Mouse (Mus musculus) ovary, adult 18-20 months (tissue): ENCODE measurements at regions not wholly inside any gene's neighbourhood (a gene's known extent, or its start where the extent isn't known, plus 50 kb on each side); places are given as distances from the start of the nearest gene placed in this dataset.

Experiments used
- DNase-seq: peaks from one replicate; pipeline ENCODE4 v3.0.0; 2022; ENCODE audit warnings: low spot score, mixed read lengths

DNA sequence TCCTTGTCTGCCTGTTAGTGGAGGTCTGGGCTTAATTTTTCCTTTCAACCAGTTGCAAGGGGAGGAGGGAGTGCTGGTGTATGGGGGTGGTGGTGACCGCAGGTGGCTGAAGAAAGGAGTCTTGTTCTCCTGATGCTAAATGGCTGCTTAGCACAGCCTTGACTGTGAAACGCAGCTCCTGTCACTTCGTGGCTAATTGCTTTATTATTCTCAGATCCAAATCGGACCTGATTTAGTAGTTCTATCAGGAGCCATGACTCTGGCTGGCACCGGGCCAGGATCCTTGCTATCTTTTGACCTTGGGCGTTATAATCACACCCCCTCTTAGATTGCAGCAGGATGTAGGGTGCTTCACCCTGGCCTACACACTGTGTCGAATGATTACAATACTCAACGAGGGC, 726.8 kb downstream of the Bcl11a start:
- DNase-seq, result no peak

DNA sequence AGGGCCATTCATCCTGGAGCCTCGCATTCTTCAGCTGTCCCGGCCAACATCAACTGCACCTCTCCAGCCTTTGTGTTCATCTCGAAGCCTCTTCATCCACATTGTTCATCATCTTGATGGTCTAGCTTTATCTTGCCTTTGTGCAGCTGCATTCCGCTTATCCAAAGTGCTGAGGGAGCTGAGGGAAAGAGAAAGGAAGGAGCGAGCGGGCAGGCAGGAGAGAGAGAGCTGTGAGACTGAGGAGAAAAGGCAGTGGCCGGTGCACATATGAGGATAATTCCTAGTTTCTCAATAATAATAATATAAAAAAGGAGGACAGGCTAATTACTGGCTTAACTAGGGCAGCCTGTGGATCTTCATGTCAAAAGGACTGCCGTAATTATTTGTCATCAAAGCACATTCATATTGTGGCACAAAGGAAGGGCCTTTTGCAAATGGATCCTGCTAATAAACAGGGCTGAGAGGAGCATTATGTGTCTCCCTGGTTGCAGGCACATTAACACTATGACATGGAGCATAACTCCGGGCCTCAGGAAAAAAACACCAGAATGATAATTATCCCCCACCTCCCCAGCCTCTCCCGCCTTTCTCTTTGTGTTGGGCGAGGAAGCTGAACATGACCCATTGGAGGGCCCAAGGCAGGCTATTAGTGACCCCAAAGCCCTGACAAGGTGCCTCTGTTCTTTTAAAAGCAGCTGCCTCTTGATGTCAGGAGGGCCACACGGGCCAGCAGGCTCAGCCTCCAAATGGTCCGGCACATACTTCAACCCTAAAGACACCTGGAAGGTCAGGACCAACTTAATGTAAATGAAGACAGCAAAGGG, 751.9 kb downstream of the Bcl11a start:
- no peak for DNase-seq

DNA sequence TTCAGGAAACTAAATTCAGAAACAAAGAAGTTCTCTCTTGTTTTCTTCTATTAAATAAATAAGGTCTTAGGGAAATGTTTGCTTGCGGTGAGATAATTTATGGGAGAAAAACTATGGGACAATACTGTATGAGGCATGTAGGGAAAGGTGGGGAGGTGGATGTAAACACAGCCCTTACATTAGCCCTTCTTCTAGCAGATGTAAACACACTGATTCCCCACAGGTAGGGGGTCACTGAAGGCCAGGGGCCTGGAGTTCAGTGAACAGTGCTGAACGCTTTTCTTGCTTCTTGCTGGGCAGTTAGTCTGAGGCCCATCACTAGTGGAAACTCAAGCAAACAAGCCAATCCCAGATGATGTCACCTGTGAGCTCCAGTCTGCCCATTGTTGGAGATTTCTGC, 752.6 kb downstream of the Bcl11a start:
- DNase-seq, result no peak

DNA sequence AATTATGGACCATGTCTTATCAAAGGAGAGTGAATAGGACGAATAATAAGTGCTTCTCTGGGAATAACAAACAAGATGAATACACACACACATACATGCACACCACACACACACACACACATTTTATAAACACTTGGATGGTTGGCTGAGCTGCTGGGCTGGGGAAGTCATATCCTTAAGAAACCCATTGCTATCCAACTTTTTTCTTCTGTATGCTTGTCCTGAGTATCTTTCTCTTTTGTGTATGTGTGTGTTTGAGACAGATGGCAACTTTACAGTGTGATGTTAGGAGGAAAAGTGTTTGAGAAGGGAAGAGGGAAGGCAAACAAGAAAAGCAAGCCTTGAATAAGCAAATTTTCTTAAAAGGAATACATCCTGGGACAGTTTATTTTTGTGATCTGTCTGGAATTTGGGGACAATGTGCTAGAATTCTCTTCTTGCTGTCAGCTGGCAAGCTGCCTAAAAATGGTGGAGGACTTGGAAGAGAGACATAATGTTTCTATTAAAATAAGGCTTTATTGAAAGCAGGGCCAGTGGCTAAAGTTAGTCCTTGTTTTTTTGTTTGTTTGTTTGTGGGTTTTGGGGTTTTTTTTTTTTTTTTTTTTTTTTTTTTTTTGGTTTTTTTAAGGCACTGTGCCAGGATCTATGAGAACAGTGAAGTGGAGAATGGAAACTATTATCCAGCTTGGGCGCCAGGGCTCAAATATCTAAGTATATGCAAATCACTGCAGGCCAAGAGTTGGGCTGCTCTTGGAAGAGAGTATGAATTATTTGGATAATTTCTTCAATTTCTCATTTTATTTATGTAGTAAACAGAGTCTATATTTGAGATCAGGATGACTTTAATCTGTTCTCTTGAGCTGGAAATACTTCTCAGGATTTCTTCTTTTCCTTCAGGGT, 766.2 kb downstream of the Bcl11a start:
- no peak for DNase-seq

DNA sequence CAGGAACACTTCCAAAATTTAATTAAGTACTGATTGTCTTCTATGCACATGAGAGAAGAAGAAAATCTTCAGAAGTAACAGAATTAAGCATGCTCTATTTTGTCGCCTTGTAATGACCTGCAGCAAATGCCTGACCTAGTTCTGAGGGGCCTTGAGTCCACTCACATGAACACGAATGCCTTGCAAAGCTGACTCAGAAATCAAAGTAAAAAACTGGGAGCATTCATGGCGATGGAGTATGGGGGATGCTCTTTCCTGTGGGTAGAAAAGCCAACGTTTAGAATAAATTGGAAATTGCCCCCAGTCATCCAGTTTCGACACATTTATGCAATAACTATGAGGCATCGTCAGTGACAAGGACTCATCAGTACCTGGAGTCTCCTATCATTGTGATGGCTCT, 779.1 kb downstream of the Bcl11a start:
- no peak for DNase-seq

DNA sequence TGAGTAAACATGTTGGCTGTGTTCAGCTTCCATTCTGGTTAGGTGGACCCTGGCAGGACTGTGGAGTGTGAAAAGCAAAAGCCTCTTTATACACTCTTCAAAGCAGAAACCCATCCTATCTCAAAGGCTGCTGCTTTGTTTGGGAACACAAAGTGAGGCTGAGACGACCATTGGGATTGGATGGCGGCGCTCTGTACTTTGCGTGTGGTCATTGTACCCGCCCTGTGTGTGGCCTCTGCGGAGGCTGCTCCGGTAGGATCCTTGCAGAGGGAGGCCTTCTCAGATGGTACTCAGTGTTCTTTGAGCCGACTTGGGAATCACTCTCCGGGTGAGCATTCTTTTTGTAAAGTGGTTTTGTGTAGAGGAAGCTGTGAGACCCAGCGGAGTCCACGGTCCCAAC, 786.8 kb downstream of the Bcl11a start:
- DNase-seq, result no peak

DNA sequence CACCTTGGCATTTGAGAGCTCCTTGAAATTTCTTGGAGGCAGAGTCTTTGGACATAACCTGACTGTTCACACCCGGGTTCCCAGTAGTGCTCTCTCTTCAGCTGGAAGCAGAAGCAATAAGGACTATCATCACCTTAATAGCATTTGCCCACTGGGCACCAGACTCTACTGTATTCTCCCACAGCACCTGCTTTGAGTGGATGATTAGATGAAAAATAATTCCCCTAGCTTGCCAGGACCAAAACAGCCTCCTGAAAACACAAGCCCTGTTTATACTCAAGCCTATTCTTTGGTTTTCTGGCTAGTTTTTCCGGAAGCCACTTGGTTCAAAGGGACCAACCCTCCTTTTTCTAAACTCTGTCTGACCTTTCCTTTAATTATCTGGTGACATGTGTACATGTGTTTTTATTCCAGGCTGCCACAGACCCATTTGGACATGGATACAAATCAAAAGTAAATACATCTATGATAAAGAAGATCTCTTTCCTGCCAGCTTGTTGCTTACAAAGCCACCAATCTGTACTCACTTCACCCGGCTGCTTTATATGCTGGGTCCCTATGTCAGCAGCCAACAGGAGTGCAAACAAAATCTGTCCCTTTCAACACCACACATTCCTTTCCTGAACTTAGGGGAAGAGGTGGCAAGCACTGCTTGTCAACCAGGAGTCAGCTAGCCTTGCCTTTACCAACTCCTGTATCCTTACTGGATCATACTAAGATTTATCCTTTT, 787.4 kb downstream of the Bcl11a start:
- no peak for DNase-seq
